Mouse (Mus musculus) urinary bladder, postnatal 10 days (tissue): ENCODE results near the gene Gm20605.
A peak's percentile ranks its signal among the peaks of the same experiment; 100 is the strongest.

Source experiments
- DNase-seq: peaks from one replicate; pipeline ENCODE4 v3.0.0; 2022; ENCODE audit warnings: low spot score

Gene Gm20605

GRCm38 (mm10) chr5:137628498-137629305 is at the start of gene Gm20605, which contains the start of the genes Fbxo24 and Lrch4:
Gm20605 (plus strand) TSS chr5:137629175.
Fbxo24 (minus strand) TSS chr5:137629002.
Lrch4 (plus strand) TSS chr5:137629121.
- DNase-seq, result peak; percentile 95

GRCm38 (mm10) chr5:137580246-137580645 is 48.7 kb upstream of the Gm20605 start:
- DNase-seq, result no peak

GRCm38 (mm10) chr5:137582702-137583101 is 46.3 kb upstream of the Gm20605 start:
- no peak for DNase-seq

GRCm38 (mm10) chr5:137583670-137584169 is 45.3 kb upstream of the Gm20605 start:
- DNase-seq, result no peak

GRCm38 (mm10) chr5:137584976-137585375 is 44.0 kb upstream of the Gm20605 start:
- no peak for DNase-seq

GRCm38 (mm10) chr5:137590507-137590906 is 38.5 kb upstream of the Gm20605 start:
- no peak for DNase-seq

- no peak for DNase-seq
Observed at GRCm38 (mm10) chr5:137595921-137596320, 33.1 kb upstream of the Gm20605 start.

- no peak for DNase-seq
Observed at GRCm38 (mm10) chr5:137596601-137597261, 32.2 kb upstream of the Gm20605 start.

GRCm38 (mm10) chr5:137597625-137598024 is 31.4 kb upstream of the Gm20605 start:
- no peak for DNase-seq

GRCm38 (mm10) chr5:137598100-137598826 is 30.7 kb upstream of the Gm20605 start:
- DNase-seq, result no peak

- no peak for DNase-seq
Observed at GRCm38 (mm10) chr5:137599600-137599999, 29.4 kb upstream of the Gm20605 start.

- no peak for DNase-seq
Observed at GRCm38 (mm10) chr5:137600281-137600618, 28.7 kb upstream of the Gm20605 start.

GRCm38 (mm10) chr5:137600619-137601364 is 28.2 kb upstream of the Gm20605 start, which contains the start of gene Mospd3:
Mospd3 (minus strand) TSS chr5:137601058.
- peak; percentile 90 for DNase-seq

GRCm38 (mm10) chr5:137601365-137601729 is 27.6 kb upstream of the Gm20605 start:
- DNase-seq, result no peak

- no peak for DNase-seq
Observed at GRCm38 (mm10) chr5:137607860-137608653, 20.9 kb upstream of the Gm20605 start.

- no peak for DNase-seq
Observed at GRCm38 (mm10) chr5:137608654-137609190, 20.3 kb upstream of the Gm20605 start.

- no peak for DNase-seq
Observed at GRCm38 (mm10) chr5:137609292-137609691, 19.7 kb upstream of the Gm20605 start.

GRCm38 (mm10) chr5:137610056-137610455 is 18.9 kb upstream of the Gm20605 start:
- DNase-seq, result no peak

GRCm38 (mm10) chr5:137610548-137611244 is 18.3 kb upstream of the Gm20605 start:
- no peak for DNase-seq

- no peak for DNase-seq
Observed at GRCm38 (mm10) chr5:137611245-137611602, 17.8 kb upstream of the Gm20605 start.
